Mouse (Mus musculus) brain, embryonic 14.5 days (tissue): ENCODE measurements around the gene Bco1. TPM values are rescaled to one million over a fixed set of nuclear protein-coding genes. Genes with fewer than 3 reads are reported as not detected.
A peak's percentile ranks its signal among the peaks of the same experiment; 100 is the strongest.

ENCODE experiments used
- DNase-seq: peaks from one replicate; pipeline ENCODE4 v3.0.0-alpha.2; 2011; ENCODE audit warnings: low read depth
- CTCF ChIP-seq: fragments of 200-500 bp; IDR thresholded peaks from 2 replicates; pipeline ENCODE4 v1.5.1; 2012; ENCODE audit warnings: inconsistent platforms, mild to moderate bottlenecking, moderate library complexity, borderline replicate concordance; ENCODE audit not compliant: insufficient read depth, insufficient read length; ENCODE audit errors: extremely low read depth
- POLR2A ChIP-seq: fragments of 200-500 bp; IDR thresholded peaks from 2 replicates; pipeline ENCODE4 v1.6.1; 2012; ENCODE audit warnings: mild to moderate bottlenecking, inconsistent platforms, borderline replicate concordance; ENCODE audit not compliant: poor library complexity, insufficient read depth, insufficient read length, severe bottlenecking; ENCODE audit errors: extremely low read depth
- polyA plus RNA-seq: library from polyadenylated mRNA; depleted of rRNA; stranded (reverse); fragments of >200 nt; gene quantifications from 2 replicates; pipeline ENCODE4 v1.2.3, GENCODE M21; 2012

Bco1 gene
- polyA plus RNA-seq, 1 experiment: 0.12 TPM

- TF ChIP-seq POLR2A (no peak), CTCF (no peak)
- DNase-seq: no peak
Measured at GRCm38 (mm10) chr8:117068294-117068693, 27.4 kb upstream of the Bco1 start.

GRCm38 (mm10) chr8:117069708-117070107 is 25.9 kb upstream of the Bco1 start:
- no peak for TF ChIP-seq POLR2A
- TF ChIP-seq CTCF: peak; percentile 42; the same call in 1 of the 2 replicates
- peak; percentile 30 for DNase-seq

- TF ChIP-seq POLR2A: no peak
- no peak for TF ChIP-seq CTCF
- DNase-seq: peak; percentile 27
Measured at GRCm38 (mm10) chr8:117074350-117075182, 21.1 kb upstream of the Bco1 start.

GRCm38 (mm10) chr8:117078367-117078926 is 17.2 kb upstream of the Bco1 start:
- TF ChIP-seq CTCF: no peak
- no peak for TF ChIP-seq POLR2A
- DNase-seq: no peak

GRCm38 (mm10) chr8:117079652-117080051 is 16.0 kb upstream of the Bco1 start:
- no peak for DNase-seq
- TF ChIP-seq POLR2A (no peak), CTCF (no peak)

- no peak for DNase-seq
- TF ChIP-seq CTCF: no peak
- TF ChIP-seq POLR2A: no peak
Measured at GRCm38 (mm10) chr8:117082399-117082872, 13.2 kb upstream of the Bco1 start, which contains the start of gene Pkd1l2. Gene Pkd1l2, minus strand, starts transcription at chr8:117082449.

GRCm38 (mm10) chr8:117082947-117083559 is 12.6 kb upstream of the Bco1 start:
- TF ChIP-seq POLR2A (no peak), CTCF (no peak)
- no peak for DNase-seq

- no peak for TF ChIP-seq CTCF
- TF ChIP-seq POLR2A: no peak
- DNase-seq: no peak
Measured at GRCm38 (mm10) chr8:117085521-117085920, 10.1 kb upstream of the Bco1 start.

GRCm38 (mm10) chr8:117087036-117087435 is 8.6 kb upstream of the Bco1 start:
- DNase-seq: no peak
- TF ChIP-seq CTCF (no peak), POLR2A (no peak)

- TF ChIP-seq POLR2A (no peak), CTCF (no peak)
- no peak for DNase-seq
Measured at GRCm38 (mm10) chr8:117089802-117090201, 5.9 kb upstream of the Bco1 start.

- TF ChIP-seq POLR2A: no peak
- TF ChIP-seq CTCF: no peak
- DNase-seq: no peak
Measured at GRCm38 (mm10) chr8:117094053-117094452, 1.6 kb upstream of the Bco1 start.

- TF ChIP-seq POLR2A (no peak), CTCF (no peak)
- peak; percentile 19 for DNase-seq
Measured at GRCm38 (mm10) chr8:117097051-117097563, 1.5 kb downstream of the Bco1 start.
